Mouse (Mus musculus): Measurements from ENCODE around the gene Gps1. TPM values are rescaled to one million over a fixed set of nuclear protein-coding genes. Genes with fewer than 3 reads are reported as not detected.

Gene Gps1
- polyA plus RNA-seq, 2 experiments: 65.2 to 76.5 TPM

GRCm38 (mm10) chr11:120798244-120798643, 14.2 kb downstream of the Gps1 start:
- Histone ChIP-seq H3K4me2 (ENCODE audit: low read depth) (no peak overlapping the region), H3K4me1 (replicated peaks; ENCODE audit: control insufficient read depth in 2 of 2, insufficient read depth in 2 of 2, low read length in 1 of 2) (peaks cover 0 to 10% of the 10 kb centered on the region in 2 experiments; a peak in 3 of 4 replicates), H3K36me3 (replicated peaks; ENCODE audit: control insufficient read depth, insufficient read depth, low read depth) (no peaks in the 10 kb centered on the region; the same call in 1 of the 2 replicates), H3K9me3 (ENCODE audit: control insufficient read depth, low read length) (no peaks in the 10 kb centered on the region), H3K27me3 (ENCODE audit: control insufficient read depth, insufficient read depth, low read length) (no peaks in the 10 kb centered on the region), H3K9ac (replicated peaks) (no peak overlapping the region), H3K4me3 (ENCODE audit: insufficient read depth in 1 of 2, low read depth in 2 of 2, low read length in 2 of 2) (no peak overlapping the region), H3K27ac (no peak overlapping the region)
- no peak for ATAC-seq (ENCODE audit: insufficient read depth)
- TF ChIP-seq CTCF (IDR thresholded peaks at IDR 0.05; ENCODE audit: low read depth) (no peak), EP300 (IDR thresholded peaks at IDR 0.05; ENCODE audit: low read depth) (no peak)
- no peak for DNase-seq (ENCODE audit: low read depth in 3 of 3, low spot score in 3 of 3)
- WGBS (ENCODE audit: insufficient replicate concordance): 31% methylated on average over 3 of the region's 3 CpGs

GRCm38 (mm10) chr11:120799316-120799890, 15.3 kb downstream of the Gps1 start:
- Histone ChIP-seq H3K36me3 (replicated peaks; ENCODE audit: control insufficient read depth, insufficient read depth, low read depth) (no peaks in the 10 kb centered on the region; the same call in 1 of the 2 replicates), H3K4me1 (replicated peaks; ENCODE audit: control insufficient read depth in 2 of 2, insufficient read depth in 2 of 2, low read length in 1 of 2) (peaks cover 0 to 10% of the 10 kb centered on the region in 2 experiments; a peak in 3 of 4 replicates), H3K27ac (no peak overlapping the region), H3K27me3 (ENCODE audit: control insufficient read depth, insufficient read depth, low read length) (no peaks in the 10 kb centered on the region), H3K9ac (replicated peaks) (no peak overlapping the region), H3K4me3 (ENCODE audit: insufficient read depth in 1 of 2, low read depth in 2 of 2, low read length in 2 of 2) (no peak overlapping the region), H3K9me3 (ENCODE audit: control insufficient read depth, low read length) (no peaks in the 10 kb centered on the region), H3K4me2 (ENCODE audit: low read depth) (no peak overlapping the region)
- ATAC-seq (ENCODE audit: insufficient read depth) (no peak), DNase-seq (ENCODE audit: low read depth in 3 of 3, low spot score in 3 of 3) (no peak)
- TF ChIP-seq EP300 (IDR thresholded peaks at IDR 0.05; ENCODE audit: low read depth) (no peak), CTCF (IDR thresholded peaks at IDR 0.05; ENCODE audit: low read depth) (no peak)
- 40% methylated on average over 6 of the region's 6 CpGs for WGBS (ENCODE audit: insufficient replicate concordance)

GRCm38 (mm10) chr11:120800061-120800904, 16.2 kb downstream of the Gps1 start:
- TF ChIP-seq CTCF (IDR thresholded peaks at IDR 0.05; ENCODE audit: low read depth) (peak; percentile 94), EP300 (IDR thresholded peaks at IDR 0.05; ENCODE audit: low read depth) (no peak)
- no peaks in the 10 kb centered on the region for H3K27me3 ChIP-seq (ENCODE audit: control insufficient read depth, insufficient read depth, low read length)
- peaks cover 0 to 5% of the 10 kb centered on the region in 2 experiments; a peak in 3 of 4 replicates for H3K4me1 ChIP-seq (replicated peaks; ENCODE audit: control insufficient read depth in 2 of 2, insufficient read depth in 2 of 2, low read length in 1 of 2)
- H3K9me3 ChIP-seq (ENCODE audit: control insufficient read depth, low read length): no peaks in the 10 kb centered on the region
- ATAC-seq (ENCODE audit: insufficient read depth): peak; percentile 14; the same call in 1 of the 2 replicates
- WGBS (ENCODE audit: insufficient replicate concordance): 13% methylated on average over 10 of the region's 10 CpGs
- no peak overlapping the region for H3K4me2 ChIP-seq (ENCODE audit: low read depth)
- no peak overlapping the region for H3K4me3 ChIP-seq (ENCODE audit: insufficient read depth in 1 of 2, low read depth in 2 of 2, low read length in 2 of 2)
- H3K9ac ChIP-seq (replicated peaks): no peak overlapping the region
- peak; percentile 58 to 65 (median 60) for DNase-seq (ENCODE audit: low read depth in 3 of 3, low spot score in 3 of 3)
- H3K36me3 ChIP-seq (replicated peaks; ENCODE audit: control insufficient read depth, insufficient read depth, low read depth): no peaks in the 10 kb centered on the region
- H3K27ac ChIP-seq: no peak overlapping the region

- no peak overlapping the region for H3K9ac ChIP-seq (replicated peaks)
- ATAC-seq (ENCODE audit: insufficient read depth) (no peak), DNase-seq (ENCODE audit: low read depth in 3 of 3, low spot score in 3 of 3) (no peak)
- no peaks in the 10 kb centered on the region for H3K27me3 ChIP-seq (ENCODE audit: control insufficient read depth, insufficient read depth, low read length)
- TF ChIP-seq CTCF (IDR thresholded peaks at IDR 0.05; ENCODE audit: low read depth) (no peak), EP300 (IDR thresholded peaks at IDR 0.05; ENCODE audit: low read depth) (no peak)
- H3K9me3 ChIP-seq (ENCODE audit: control insufficient read depth, low read length): no peaks in the 10 kb centered on the region
- H3K4me1 ChIP-seq (replicated peaks; ENCODE audit: control insufficient read depth in 2 of 2, insufficient read depth in 2 of 2, low read length in 1 of 2): no peaks in the 10 kb centered on the region
- 66% methylated on average over 7 of the region's 7 CpGs for WGBS (ENCODE audit: insufficient replicate concordance)
- H3K36me3 ChIP-seq (replicated peaks; ENCODE audit: control insufficient read depth, insufficient read depth, low read depth): peaks cover 21% of the 10 kb centered on the region
- no peak overlapping the region for H3K4me3 ChIP-seq (ENCODE audit: insufficient read depth in 1 of 2, low read depth in 2 of 2, low read length in 2 of 2)
- no peak overlapping the region for H3K4me2 ChIP-seq (ENCODE audit: low read depth)
- H3K27ac ChIP-seq: no peak overlapping the region
Observed at GRCm38 (mm10) chr11:120804274-120804673, 20.2 kb downstream of the Gps1 start.

- Histone ChIP-seq H3K4me1 (replicated peaks; ENCODE audit: control insufficient read depth in 2 of 2, insufficient read depth in 2 of 2, low read length in 1 of 2) (no peaks in the 10 kb centered on the region), H3K9me3 (ENCODE audit: control insufficient read depth, low read length) (no peaks in the 10 kb centered on the region), H3K9ac (replicated peaks) (no peak overlapping the region), H3K4me3 (ENCODE audit: insufficient read depth in 1 of 2, low read depth in 2 of 2, low read length in 2 of 2) (no peak overlapping the region), H3K4me2 (ENCODE audit: low read depth) (no peak overlapping the region), H3K27ac (no peak overlapping the region), H3K27me3 (ENCODE audit: control insufficient read depth, insufficient read depth, low read length) (no peaks in the 10 kb centered on the region), H3K36me3 (replicated peaks; ENCODE audit: control insufficient read depth, insufficient read depth, low read depth) (peaks cover 26% of the 10 kb centered on the region)
- TF ChIP-seq EP300 (IDR thresholded peaks at IDR 0.05; ENCODE audit: low read depth) (no peak), CTCF (IDR thresholded peaks at IDR 0.05; ENCODE audit: low read depth) (no peak)
- ATAC-seq (ENCODE audit: insufficient read depth) (no peak), DNase-seq (ENCODE audit: low read depth in 3 of 3, low spot score in 3 of 3) (no peak)
- 60% methylated on average over 4 of the region's 4 CpGs for WGBS (ENCODE audit: insufficient replicate concordance)
Observed at GRCm38 (mm10) chr11:120804769-120805168, 20.7 kb downstream of the Gps1 start.

Data from liver, embryonic 14.5 days (tissue).